23 mouse cellular contexts compared by ENCODE assay signal in genomic region chr1:47076423-47076822, GRCm38 (mm10).
"Had no signal": no experiment of that assay in that cellular context is flagged by ENCODE, and none has a peak within 500 bp of the region (broad histone marks: within the 10 kb centered on the region; RNA-seq: fewer than 3 reads in every experiment).

No protein-coding gene starts in this region.

- H3K27me3 ChIP-seq: heart, embryonic 13.5 days; heart, embryonic 15.5 days; hindbrain, embryonic 12.5 days; intestine, embryonic 15.5 days; limb, embryonic 12.5 days; liver, embryonic 12.5 days had no signal

- H3K9ac ChIP-seq: heart, embryonic 13.5 days; heart, embryonic 15.5 days; hindbrain, embryonic 12.5 days; hindbrain, embryonic 14.5 days; intestine, embryonic 15.5 days; limb, embryonic 12.5 days; liver, embryonic 12.5 days; liver, embryonic 14.5 days had no signal

- H3K36me3 ChIP-seq: heart, embryonic 13.5 days; heart, embryonic 15.5 days; hindbrain, embryonic 10.5 days; hindbrain, embryonic 12.5 days; intestine, embryonic 15.5 days; limb, embryonic 10.5 days; limb, embryonic 12.5 days; liver, embryonic 12.5 days had no signal

- H3K9me3 ChIP-seq: heart, embryonic 15.5 days; intestine, embryonic 15.5 days; limb, embryonic 10.5 days had no signal

- H3K4me1 ChIP-seq: heart, embryonic 13.5 days; heart, embryonic 15.5 days; hindbrain, embryonic 10.5 days; hindbrain, embryonic 12.5 days; intestine, embryonic 15.5 days; limb, embryonic 10.5 days; limb, embryonic 12.5 days; liver, embryonic 12.5 days had no signal

- H3K27ac ChIP-seq: gastrocnemius, adult 2 months; heart, embryonic 13.5 days; heart, embryonic 15.5 days; hindbrain, embryonic 10.5 days; hindbrain, embryonic 12.5 days; hindbrain, embryonic 14.5 days; intestine, embryonic 15.5 days; layer of hippocampus, adult 2 months; left cerebral cortex, adult 2 months; limb, embryonic 10.5 days; limb, embryonic 12.5 days; liver, embryonic 12.5 days; liver, embryonic 14.5 days had no signal

- DNase-seq: gastrocnemius, adult 2 months; gastrocnemius, postnatal 10 days; gastrocnemius, postnatal 25 days; heart, adult 18-20 months; heart, postnatal 14 days; heart, postnatal 36 days; kidney, adult 18-20 months; kidney, adult 8-10 months; kidney, postnatal 10 days; kidney, postnatal 25 days; kidney, postnatal 4 days had no signal

- H3K4me3 ChIP-seq: gastrocnemius, adult 2 months; heart, embryonic 13.5 days; heart, embryonic 15.5 days; hindbrain, embryonic 10.5 days; hindbrain, embryonic 12.5 days; intestine, embryonic 15.5 days; layer of hippocampus, adult 2 months; left cerebral cortex, adult 2 months; limb, embryonic 10.5 days; limb, embryonic 12.5 days; liver, embryonic 12.5 days had no signal
